Mouse (Mus musculus) stomach, embryonic 16.5 days (tissue): ENCODE data around the gene Mfsd14a. TPM values are rescaled to one million over a fixed set of nuclear protein-coding genes. Genes with fewer than 3 reads are reported as not detected.
"Not testable (repeated sequence)": the region's sequence is repeated elsewhere in the genome, so short reads cannot be mapped to it uniquely, and the experiment has no call there.

Source experiments
- ATAC-seq: fragments of 200-750 bp; cut with Nextera tagmentation; 2 replicates; pipeline ENCODE4 v1.8.0; 2017; ENCODE audit warnings: moderate number of reproducible peaks, moderate TSS enrichment; ENCODE audit not compliant: insufficient read depth, low FRiP score
- H3K27ac ChIP-seq: fragments of 300-500 bp; sonication (generic); 2 replicates; pipeline ENCODE4 v1.5.1; 2014; ENCODE audit warnings: low read length
- H3K27me3 ChIP-seq: fragments of 300-500 bp; sonication (generic); 2 replicates; pipeline ENCODE4 v1.6.1; 2014; ENCODE audit warnings: low read length, control low read depth, mixed read lengths; ENCODE audit not compliant: control insufficient read depth, insufficient read depth
- H3K36me3 ChIP-seq: fragments of 300-500 bp; sonication (generic); 2 replicates; pipeline ENCODE4 v1.6.1; 2014; ENCODE audit warnings: low read length; ENCODE audit not compliant: control insufficient read depth, insufficient read depth
- H3K4me1 ChIP-seq: fragments of 300-500 bp; sonication (generic); 2 replicates; pipeline ENCODE4 v1.6.1; 2014; ENCODE audit warnings: low read length, control low read depth, mixed read lengths; ENCODE audit not compliant: control insufficient read depth, insufficient read depth
- H3K4me2 ChIP-seq: fragments of 300-500 bp; sonication (generic); 2 replicates; pipeline ENCODE4 v1.6.1; 2014; ENCODE audit warnings: low read depth, low read length, mixed read lengths
- H3K4me3 ChIP-seq: fragments of 300-500 bp; sonication (generic); replicated peaks from 2 replicates; pipeline ENCODE4 v1.5.1; 2014; ENCODE audit warnings: mild to moderate bottlenecking, low read length
- H3K9ac ChIP-seq: fragments of 300-500 bp; sonication (generic); 2 replicates; pipeline ENCODE4 v1.6.1; 2014; ENCODE audit warnings: low read length
- H3K9me3 ChIP-seq: fragments of 300-500 bp; sonication (generic); replicated peaks from 2 replicates; pipeline ENCODE4 v1.6.1; 2016; ENCODE audit warnings: low read length, control low read depth; ENCODE audit not compliant: control insufficient read depth
- WGBS: fragments of 180-500 bp; shearing (Covaris S2); extraction: QIAGEN DNeasy Blood & Tissue Kit; methylation state at CpG from one replicate; pipeline ENCODE4 v1.1.7; 2014; 5-methylcytosine and 5-hydroxymethylcytosine counted together
- polyA plus RNA-seq: library from polyadenylated mRNA; unstranded; fragments of >200 nt; fragmentation: Nextera tagmentation; extraction: Ambion mirVana; gene quantifications from 2 replicates; pipeline ENCODE4 v1.2.1, GENCODE M21; 2015

The Mfsd14a gene
- polyA plus RNA-seq, 1 experiment from 2014 or later, result 89.5 TPM

DNA sequence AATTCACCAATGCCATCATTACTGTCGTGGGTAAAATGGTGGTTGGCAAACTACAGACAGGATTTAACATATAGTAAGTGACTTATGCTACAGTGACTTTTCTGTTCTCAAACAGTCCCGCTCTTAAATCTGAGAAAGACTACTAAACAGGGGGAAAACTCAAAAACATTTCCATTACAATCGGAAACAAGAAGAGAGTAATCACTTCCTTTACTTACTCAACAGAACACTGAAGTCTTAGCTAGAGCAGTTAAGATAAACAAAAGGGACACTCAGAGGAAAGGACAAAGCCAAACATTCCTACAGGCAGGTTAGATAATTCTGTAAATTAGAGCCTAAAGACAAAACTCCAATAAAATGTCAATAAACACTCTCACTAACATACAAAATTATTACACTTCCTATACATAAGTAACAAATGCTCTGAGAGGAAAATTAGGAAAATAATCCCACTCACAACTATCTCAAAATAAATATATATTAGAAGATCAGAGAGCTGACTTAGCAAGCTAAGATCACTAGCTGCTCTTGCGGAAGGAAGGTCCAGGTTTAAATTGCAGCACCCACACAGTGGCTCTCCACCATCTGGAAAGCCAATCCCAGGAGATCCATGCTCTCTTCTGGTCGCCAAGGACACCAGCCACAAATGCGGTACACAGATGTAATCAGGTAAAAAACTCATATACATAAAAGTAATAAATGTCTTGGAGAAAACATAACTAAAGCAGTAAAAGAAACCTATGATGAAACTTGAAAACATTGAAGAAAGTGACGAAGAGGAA, 6.1 kb downstream of the Mfsd14a start:
- Histone ChIP-seq H3K27ac (no peak overlapping the region), H3K4me1 (peaks cover 21% of the 10 kb centered on the region), H3K9me3 (no peaks in the 10 kb centered on the region), H3K36me3 (no peaks in the 10 kb centered on the region), H3K9ac (no peak overlapping the region), H3K27me3 (no peaks in the 10 kb centered on the region), H3K4me2 (no peak overlapping the region), H3K4me3 (no peak overlapping the region)
- ATAC-seq, result no peak
- WGBS, result 69% methylated on average over 7 of the region's 7 CpGs

DNA sequence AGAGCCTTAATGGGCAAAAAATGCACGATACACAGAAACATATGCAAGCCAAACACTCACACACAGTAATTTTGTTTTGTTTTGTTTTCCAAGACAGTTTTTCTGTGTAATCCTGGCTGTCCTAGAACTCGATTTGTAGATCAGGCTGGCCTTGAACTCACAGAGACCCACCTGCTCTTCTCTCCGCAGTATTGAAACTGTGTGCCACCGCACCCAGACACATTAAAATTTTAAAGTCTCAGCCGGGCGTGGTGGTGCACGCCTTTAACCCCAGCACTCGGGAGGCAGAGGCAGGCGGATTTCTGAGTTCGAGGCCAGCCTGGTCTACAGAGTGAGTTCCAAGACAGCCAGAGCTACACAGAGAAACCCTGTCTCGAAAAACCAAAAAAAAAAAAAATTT, 8.4 kb downstream of the Mfsd14a start:
- H3K27ac ChIP-seq, H3K9ac ChIP-seq, H3K36me3 ChIP-seq, ATAC-seq, H3K9me3 ChIP-seq, H3K4me2 ChIP-seq, H3K4me3 ChIP-seq, H3K4me1 ChIP-seq, H3K27me3 ChIP-seq: not testable (repeated sequence)
- WGBS, result 92% methylated on average over 11 of the region's 11 CpGs

GRCm38 (mm10) chr3:116653278-116653945, 9.1 kb downstream of the Mfsd14a start:
- peaks cover 6% of the 10 kb centered on the region; the same call in 1 of the 2 replicates for H3K4me1 ChIP-seq
- H3K27me3 ChIP-seq, result no peaks in the 10 kb centered on the region
- H3K4me2 ChIP-seq, result no peak overlapping the region
- H3K27ac ChIP-seq, result no peak overlapping the region
- H3K9ac ChIP-seq, result no peak overlapping the region
- H3K36me3 ChIP-seq, result no peaks in the 10 kb centered on the region
- 67% methylated on average over 5 of the region's 5 CpGs for WGBS
- no peaks in the 10 kb centered on the region for H3K9me3 ChIP-seq
- H3K4me3 ChIP-seq, result no peak overlapping the region
- no peak for ATAC-seq

GRCm38 (mm10) chr3:116652033-116652446, 10.4 kb downstream of the Mfsd14a start:
- no peaks in the 10 kb centered on the region for H3K27me3 ChIP-seq
- H3K9ac ChIP-seq, result no peak overlapping the region
- no peak for ATAC-seq
- 61% methylated on average over 3 of the region's 3 CpGs for WGBS
- H3K4me1 ChIP-seq, result peaks cover 6% of the 10 kb centered on the region; the same call in 1 of the 2 replicates
- H3K27ac ChIP-seq, result no peak overlapping the region
- H3K9me3 ChIP-seq, result no peaks in the 10 kb centered on the region
- no peak overlapping the region for H3K4me2 ChIP-seq
- no peak overlapping the region for H3K4me3 ChIP-seq
- H3K36me3 ChIP-seq, result no peaks in the 10 kb centered on the region

- no peak for ATAC-seq
Observed at GRCm38 (mm10) chr3:116650698-116651097, 11.8 kb downstream of the Mfsd14a start.

GRCm38 (mm10) chr3:116648805-116649204, 13.7 kb downstream of the Mfsd14a start:
- H3K9me3 ChIP-seq, result no peaks in the 10 kb centered on the region
- ATAC-seq, result no peak
- H3K4me1 ChIP-seq, result peaks cover 5% of the 10 kb centered on the region; the same call in 1 of the 2 replicates
- H3K36me3 ChIP-seq, result peaks cover 5% of the 10 kb centered on the region; the same call in 1 of the 2 replicates
- H3K4me2 ChIP-seq, result no peak overlapping the region
- no peak overlapping the region for H3K9ac ChIP-seq
- 89% methylated on average over 7 of the region's 7 CpGs for WGBS
- no peak overlapping the region for H3K27ac ChIP-seq
- no peaks in the 10 kb centered on the region for H3K27me3 ChIP-seq
- H3K4me3 ChIP-seq, result no peak overlapping the region

More at GRCm38 (mm10) chr3:116650698-116651097, 11.8 kb downstream of the Mfsd14a start:
- WGBS, result 95% methylated on average over 9 of the region's 9 CpGs
- H3K27me3 ChIP-seq, result no peaks in the 10 kb centered on the region
- H3K9ac ChIP-seq, result no peak overlapping the region
- H3K4me1 ChIP-seq, result peaks cover 6% of the 10 kb centered on the region; the same call in 1 of the 2 replicates
- H3K4me2 ChIP-seq, result no peak overlapping the region
- H3K4me3 ChIP-seq, result no peak overlapping the region
- no peaks in the 10 kb centered on the region for H3K9me3 ChIP-seq
- H3K36me3 ChIP-seq, result peaks cover 5% of the 10 kb centered on the region; the same call in 1 of the 2 replicates
- no peak overlapping the region for H3K27ac ChIP-seq

GRCm38 (mm10) chr3:116646387-116646786, 16.1 kb downstream of the Mfsd14a start:
- Histone ChIP-seq H3K27ac (no peak overlapping the region), H3K9me3 (no peaks in the 10 kb centered on the region), H3K36me3 (peaks cover 11% of the 10 kb centered on the region; the same call in 1 of the 2 replicates), H3K9ac (no peak overlapping the region), H3K4me2 (no peak overlapping the region), H3K4me3 (no peak overlapping the region), H3K4me1 (no peaks in the 10 kb centered on the region), H3K27me3 (no peaks in the 10 kb centered on the region)
- 87% methylated on average over 1 of the region's 1 CpGs for WGBS
- no peak for ATAC-seq

DNA sequence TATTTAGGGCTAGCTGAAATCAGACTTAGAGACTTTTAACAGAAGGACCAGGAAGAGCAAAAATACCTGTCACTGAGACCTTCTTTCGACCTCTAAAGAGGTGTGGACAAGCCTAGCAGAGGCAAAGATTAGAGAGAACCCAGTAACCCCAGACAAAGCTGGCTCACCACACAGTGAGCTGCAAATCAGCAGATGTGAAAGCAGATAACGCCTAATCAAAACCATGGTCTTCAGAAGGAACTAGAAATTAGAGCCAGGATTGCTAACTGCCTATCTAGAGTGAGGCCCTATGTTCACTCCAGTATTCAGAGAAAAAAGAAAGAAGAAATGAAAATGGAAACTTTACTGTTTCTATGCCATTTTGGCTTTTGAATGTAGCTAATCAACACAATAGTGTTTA, 20.1 kb downstream of the Mfsd14a start:
- ATAC-seq, result no peak
- no peak overlapping the region for H3K27ac ChIP-seq
- 84% methylated on average over 2 of the region's 2 CpGs for WGBS
- H3K9me3 ChIP-seq, result no peaks in the 10 kb centered on the region
- H3K4me1 ChIP-seq, result no peaks in the 10 kb centered on the region
- H3K36me3 ChIP-seq, result peaks cover 16% of the 10 kb centered on the region; the same call in 1 of the 2 replicates
- no peak overlapping the region for H3K4me2 ChIP-seq
- no peak overlapping the region for H3K9ac ChIP-seq
- no peak overlapping the region for H3K4me3 ChIP-seq
- no peaks in the 10 kb centered on the region for H3K27me3 ChIP-seq

DNA sequence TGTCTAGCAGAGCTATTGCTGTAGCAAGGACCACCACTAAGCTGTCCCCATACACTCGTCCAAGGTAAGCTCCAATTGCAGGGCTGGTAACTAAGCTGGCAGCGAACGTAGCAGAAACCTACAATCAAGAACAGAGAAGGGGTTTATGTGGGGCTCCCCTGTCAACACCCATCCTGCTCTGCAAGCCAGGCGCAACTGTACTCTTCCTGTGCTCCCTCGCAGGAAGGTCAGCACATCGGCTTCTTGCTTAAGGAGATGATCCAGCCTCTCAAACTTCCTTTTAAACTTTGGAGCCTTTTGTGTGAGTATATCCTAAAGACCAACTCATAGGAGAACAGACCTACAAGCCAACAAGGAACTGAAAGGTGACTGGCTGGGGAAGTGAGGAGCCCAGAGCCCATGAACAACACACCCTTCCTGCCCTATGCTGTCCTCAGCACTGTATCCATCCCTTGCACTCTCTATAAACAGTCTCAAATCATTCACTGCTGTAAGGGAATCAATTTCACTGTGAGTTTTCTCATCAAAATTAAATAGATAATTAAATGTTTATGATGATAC, 20.6 kb downstream of the Mfsd14a start:
- H3K36me3 ChIP-seq, result peaks cover 16% of the 10 kb centered on the region; the same call in 1 of the 2 replicates
- H3K4me2 ChIP-seq, result no peak overlapping the region
- no peak overlapping the region for H3K4me3 ChIP-seq
- no peaks in the 10 kb centered on the region for H3K27me3 ChIP-seq
- no peaks in the 10 kb centered on the region for H3K9me3 ChIP-seq
- H3K9ac ChIP-seq, result no peak overlapping the region
- H3K27ac ChIP-seq, result no peak overlapping the region
- no peaks in the 10 kb centered on the region for H3K4me1 ChIP-seq
- WGBS, result 91% methylated on average over 6 of the region's 6 CpGs
- no peak for ATAC-seq
